Mouse (Mus musculus) lung, postnatal 0 days (tissue): Measurements from ENCODE around the gene Nipal1. TPM values are rescaled to one million over a fixed set of nuclear protein-coding genes. Genes with fewer than 3 reads are reported as not detected.

ENCODE experiments used
- ATAC-seq: fragments of 200-750 bp; cut with Nextera tagmentation; 2 replicates; pipeline ENCODE4 v1.8.0; 2017; ENCODE audit warnings: moderate library complexity
- DNase-seq: peaks from one replicate; pipeline ENCODE4 v3.0.0-alpha.2; 2016; ENCODE audit warnings: low spot score
- H3K27ac ChIP-seq: fragments of 300-500 bp; sonication (generic); 2 replicates; pipeline ENCODE4 v1.5.1; 2014; ENCODE audit warnings: antibody characterized with exemption, mild to moderate bottlenecking, low read length, mixed read lengths
- H3K27me3 ChIP-seq: fragments of 300-500 bp; sonication (generic); replicated peaks from 2 replicates; pipeline ENCODE4 v1.6.1; 2014; ENCODE audit warnings: low read length, mixed read lengths; ENCODE audit not compliant: insufficient read depth
- H3K36me3 ChIP-seq: fragments of 300-500 bp; sonication (generic); 2 replicates; pipeline ENCODE4 v1.6.1; 2014; ENCODE audit warnings: low read length, mixed read lengths; ENCODE audit not compliant: insufficient read depth
- H3K4me1 ChIP-seq: fragments of 300-500 bp; sonication (generic); 2 replicates; pipeline ENCODE4 v1.6.1; 2014; ENCODE audit warnings: antibody characterized with exemption, low read depth, low read length, mixed read lengths; ENCODE audit not compliant: insufficient read depth
- H3K4me2 ChIP-seq: fragments of 300-500 bp; sonication (generic); replicated peaks from 2 replicates; pipeline ENCODE4 v1.6.1; 2014; ENCODE audit warnings: low read depth, mild to moderate bottlenecking, low read length, moderate library complexity, mixed read lengths
- H3K4me3 ChIP-seq: fragments of 300-500 bp; sonication (generic); 2 replicates; pipeline ENCODE4 v1.5.1; 2014; ENCODE audit warnings: low read depth, low read length
- H3K9ac ChIP-seq: fragments of 300-500 bp; sonication (generic); replicated peaks from 2 replicates; pipeline ENCODE4 v1.6.1; 2014; ENCODE audit warnings: low read depth, mild to moderate bottlenecking
- H3K9me3 ChIP-seq: fragments of 300-500 bp; sonication (generic); 2 replicates; pipeline ENCODE4 v1.6.1; 2016; ENCODE audit warnings: low read length, mixed read lengths
- CTCF ChIP-seq: IDR thresholded peaks from 2 replicates; pipeline ENCODE4 v1.5.1; 2016; ENCODE audit warnings: antibody characterized with exemption, mild to moderate bottlenecking
- EP300 ChIP-seq: IDR thresholded peaks from 2 replicates; pipeline ENCODE4 v1.6.1; 2016; ENCODE audit warnings: antibody characterized with exemption, mild to moderate bottlenecking, control low read depth
- WGBS: fragments of 180-500 bp; shearing (Covaris S2); extraction: QIAGEN DNeasy Blood & Tissue Kit; methylation state at CpG from one replicate; pipeline ENCODE4 v1.1.7; 2014; 5-methylcytosine and 5-hydroxymethylcytosine counted together
- polyA plus RNA-seq: library from polyadenylated mRNA; unstranded; fragments of >200 nt; fragmentation: Nextera tagmentation; extraction: Ambion mirVana; gene quantifications from 2 replicates; pipeline ENCODE4 v1.2.1, GENCODE M21; 2015

The Nipal1 gene
- polyA plus RNA-seq, 1 experiment from 2014 or later: 11.0 TPM

- Histone ChIP-seq H3K9me3 (no peaks in the 10 kb centered on the region), H3K27me3 (no peaks in the 10 kb centered on the region), H3K36me3 (no peaks in the 10 kb centered on the region), H3K4me1 (no peaks in the 10 kb centered on the region), H3K27ac (no peak overlapping the region), H3K4me3 (no peak overlapping the region), H3K9ac (no peak overlapping the region), H3K4me2 (no peak overlapping the region)
- WGBS: 31% methylated on average over 3 of the region's 3 CpGs
- ATAC-seq: peak; percentile 79
- no peak for TF ChIP-seq CTCF
- peak; percentile 58 for DNase-seq
Measured at GRCm38 (mm10) chr5:72636122-72636521, 11.5 kb upstream of the Nipal1 start.

GRCm38 (mm10) chr5:72636576-72636975 is 11.0 kb upstream of the Nipal1 start:
- no peaks in the 10 kb centered on the region for H3K9me3 ChIP-seq
- no peaks in the 10 kb centered on the region for H3K27me3 ChIP-seq
- H3K4me2 ChIP-seq: no peak overlapping the region
- WGBS: 58% methylated on average over 3 of the region's 3 CpGs
- no peak overlapping the region for H3K9ac ChIP-seq
- no peaks in the 10 kb centered on the region for H3K4me1 ChIP-seq
- no peak overlapping the region for H3K4me3 ChIP-seq
- TF ChIP-seq EP300 (no peak), CTCF (no peak)
- no peaks in the 10 kb centered on the region for H3K36me3 ChIP-seq
- H3K27ac ChIP-seq: no peak overlapping the region
- DNase-seq (no peak), ATAC-seq (peak; percentile 62)

- no peak for ATAC-seq
- no peak for TF ChIP-seq CTCF
- TF ChIP-seq EP300: no peak
- no peaks in the 10 kb centered on the region for H3K9me3 ChIP-seq
- no peak overlapping the region for H3K9ac ChIP-seq
- no peak overlapping the region for H3K27ac ChIP-seq
- no peaks in the 10 kb centered on the region for H3K27me3 ChIP-seq
- DNase-seq: no peak
- WGBS: 88% methylated on average over 1 of the region's 1 CpGs
- H3K4me2 ChIP-seq: no peak overlapping the region
- H3K4me3 ChIP-seq: no peak overlapping the region
- no peaks in the 10 kb centered on the region for H3K36me3 ChIP-seq
- no peaks in the 10 kb centered on the region for H3K4me1 ChIP-seq
Measured at GRCm38 (mm10) chr5:72640072-72640471, 7.5 kb upstream of the Nipal1 start.

- no peaks in the 10 kb centered on the region for H3K27me3 ChIP-seq
- TF ChIP-seq EP300 (no peak), CTCF (no peak)
- H3K4me3 ChIP-seq: no peak overlapping the region
- DNase-seq (no peak), ATAC-seq (no peak)
- H3K36me3 ChIP-seq: no peaks in the 10 kb centered on the region
- H3K9me3 ChIP-seq: no peaks in the 10 kb centered on the region
- no peak overlapping the region for H3K27ac ChIP-seq
- H3K4me2 ChIP-seq: no peak overlapping the region
- no peaks in the 10 kb centered on the region for H3K4me1 ChIP-seq
- H3K9ac ChIP-seq: no peak overlapping the region
- WGBS: 69% methylated on average over 7 of the region's 7 CpGs
Measured at GRCm38 (mm10) chr5:72643655-72644054, 3.9 kb upstream of the Nipal1 start.

GRCm38 (mm10) chr5:72644175-72644574 is 3.4 kb upstream of the Nipal1 start, which contains the start of gene Cnga1:
Cnga1 (minus strand) TSS chr5:72644275.
- H3K9ac ChIP-seq: no peak within 1 kb of the TSS
- peak; percentile 19 for ATAC-seq
- no peaks in the 10 kb centered on the region for H3K9me3 ChIP-seq
- peak; percentile 71 for DNase-seq
- no peak within 1 kb of the TSS for H3K27ac ChIP-seq
- H3K4me2 ChIP-seq: no peak within 1 kb of the TSS
- WGBS: 47% methylated on average over 1 of the region's 1 CpGs
- H3K36me3 ChIP-seq: no peaks in the 10 kb centered on the region
- no peaks in the 10 kb centered on the region for H3K4me1 ChIP-seq
- no peaks in the 10 kb centered on the region for H3K27me3 ChIP-seq
- H3K4me3 ChIP-seq: no peak within 1 kb of the TSS
- TF ChIP-seq EP300 (no peak), CTCF (no peak)

- H3K9ac ChIP-seq: no peak overlapping the region
- no peaks in the 10 kb centered on the region for H3K9me3 ChIP-seq
- DNase-seq (no peak), ATAC-seq (no peak)
- H3K36me3 ChIP-seq: no peaks in the 10 kb centered on the region
- H3K4me1 ChIP-seq: no peaks in the 10 kb centered on the region
- H3K4me3 ChIP-seq: no peak overlapping the region
- no peak overlapping the region for H3K27ac ChIP-seq
- no peak overlapping the region for H3K4me2 ChIP-seq
- WGBS: 33% methylated on average over 10 of the region's 10 CpGs
- no peak for TF ChIP-seq EP300
- peak; percentile 41 for TF ChIP-seq CTCF
- no peaks in the 10 kb centered on the region for H3K27me3 ChIP-seq
Measured at GRCm38 (mm10) chr5:72646131-72646530, 1.5 kb upstream of the Nipal1 start.

- TF ChIP-seq EP300 (no peak), CTCF (no peak)
- Histone ChIP-seq H3K9ac (0 out of 2 replicates have a peak overlapping the region, but pooled peaks have one; percentile 39), H3K4me3 (peak overlapping the region; percentile 48), H3K27me3 (no peaks in the 10 kb centered on the region), H3K4me2 (peak overlapping the region; percentile 79), H3K36me3 (no peaks in the 10 kb centered on the region), H3K9me3 (no peaks in the 10 kb centered on the region), H3K27ac (peak overlapping the region; percentile 32; the same call in 1 of the 2 replicates), H3K4me1 (no peaks in the 10 kb centered on the region)
- 23% methylated on average over 10 of the region's 10 CpGs for WGBS
- ATAC-seq (peak; percentile 10), DNase-seq (peak; percentile 45)
Measured at GRCm38 (mm10) chr5:72646996-72647395, 599 bp upstream of the Nipal1 start.
